Mouse (Mus musculus): ENCODE results near the gene Col16a1.

Gene Col16a1

GRCm38 (mm10) chr4:130084331-130084945 is 36.8 kb downstream of the Col16a1 start:
- no peak for DNase-seq (ENCODE audit: low spot score)

GRCm38 (mm10) chr4:130085246-130085820 is 37.7 kb downstream of the Col16a1 start:
- no peak for DNase-seq (ENCODE audit: low spot score)

- peak; percentile 77 for DNase-seq (ENCODE audit: low spot score)
Observed at GRCm38 (mm10) chr4:130087293-130087692, 39.7 kb downstream of the Col16a1 start.

- no peak for DNase-seq (ENCODE audit: low spot score)
Observed at GRCm38 (mm10) chr4:130095137-130095536, 47.5 kb downstream of the Col16a1 start.

GRCm38 (mm10) chr4:130101183-130101582 is 53.5 kb downstream of the Col16a1 start:
- no peak for DNase-seq (ENCODE audit: low spot score)

GRCm38 (mm10) chr4:130102111-130102651 is 54.5 kb downstream of the Col16a1 start, which contains the start of gene Pef1:
Pef1 (plus strand) TSS chr4:130102558.
- DNase-seq (ENCODE audit: low spot score): no peak

- no peak for DNase-seq (ENCODE audit: low spot score)
Observed at GRCm38 (mm10) chr4:130103632-130104031, 56.0 kb downstream of the Col16a1 start.

GRCm38 (mm10) chr4:130104584-130104983 is 56.9 kb downstream of the Col16a1 start:
- DNase-seq (ENCODE audit: low spot score): no peak

GRCm38 (mm10) chr4:130107065-130107443 is 59.4 kb downstream of the Col16a1 start:
- no peak for DNase-seq (ENCODE audit: low spot score)

GRCm38 (mm10) chr4:130107444-130108131 is 59.9 kb downstream of the Col16a1 start:
- peak; percentile 100 for DNase-seq (ENCODE audit: low spot score)

- no peak for DNase-seq (ENCODE audit: low spot score)
Observed at GRCm38 (mm10) chr4:130108929-130109328, 61.3 kb downstream of the Col16a1 start.

- DNase-seq (ENCODE audit: low spot score): no peak
Observed at GRCm38 (mm10) chr4:130109666-130110065, 62.0 kb downstream of the Col16a1 start.

- no peak for DNase-seq (ENCODE audit: low spot score)
Observed at GRCm38 (mm10) chr4:130110091-130110490, 62.5 kb downstream of the Col16a1 start.

GRCm38 (mm10) chr4:130112299-130112698 is 64.7 kb downstream of the Col16a1 start:
- DNase-seq (ENCODE audit: low spot score): no peak

- DNase-seq (ENCODE audit: low spot score): no peak
Observed at GRCm38 (mm10) chr4:130112732-130113131, 65.1 kb downstream of the Col16a1 start.

GRCm38 (mm10) chr4:130120752-130121151 is 73.1 kb downstream of the Col16a1 start:
- no peak for DNase-seq (ENCODE audit: low spot score)

- DNase-seq (ENCODE audit: low spot score): no peak
Observed at GRCm38 (mm10) chr4:130121560-130121959, 73.9 kb downstream of the Col16a1 start.

- DNase-seq (ENCODE audit: low spot score): no peak
Observed at GRCm38 (mm10) chr4:130123020-130123419, 75.4 kb downstream of the Col16a1 start.

GRCm38 (mm10) chr4:130124110-130124509 is 76.5 kb downstream of the Col16a1 start:
- DNase-seq (ENCODE audit: low spot score): no peak

GRCm38 (mm10) chr4:130125164-130125563 is 77.5 kb downstream of the Col16a1 start:
- DNase-seq (ENCODE audit: low spot score): no peak

GRCm38 (mm10) chr4:130125935-130126334 is 78.3 kb downstream of the Col16a1 start:
- DNase-seq (ENCODE audit: low spot score): no peak

- peak; percentile 28 for DNase-seq (ENCODE audit: low spot score)
Observed at GRCm38 (mm10) chr4:130128907-130129306, 81.3 kb downstream of the Col16a1 start.

- no peak for DNase-seq (ENCODE audit: low spot score)
Observed at GRCm38 (mm10) chr4:130130082-130130481, 82.4 kb downstream of the Col16a1 start.

Measured in spleen, adult 12 weeks (tissue).